Mouse (Mus musculus) olfactory bulb, adult 2 months (tissue): ENCODE data around the gene Ctcf. TPM values are rescaled to one million over a fixed set of nuclear protein-coding genes. Genes with fewer than 3 reads are reported as not detected.
A peak's percentile ranks its signal among the peaks of the same experiment; 100 is the strongest.

Experiments used
- H3K27ac ChIP-seq: fragments of 200-500 bp; 2 replicates; pipeline ENCODE4 v1.5.1; 2012; ENCODE audit warnings: low read depth, low read length; ENCODE audit not compliant: insufficient read depth
- H3K4me1 ChIP-seq: fragments of 200-500 bp; 2 replicates; pipeline ENCODE4 v1.6.1; 2012; ENCODE audit warnings: low read length; ENCODE audit not compliant: control insufficient read depth, insufficient read depth
- H3K4me3 ChIP-seq: fragments of 200-500 bp; 2 replicates; pipeline ENCODE4 v1.5.1; 2012; ENCODE audit warnings: mild to moderate bottlenecking, low read depth, low read length, moderate library complexity; ENCODE audit not compliant: insufficient read depth
- CTCF ChIP-seq: fragments of 200-500 bp; IDR thresholded peaks from 2 replicates; pipeline ENCODE4 v1.5.1; 2012; ENCODE audit warnings: low read depth, mild to moderate bottlenecking, low read length, moderate library complexity; ENCODE audit not compliant: insufficient read depth
- POLR2A ChIP-seq: fragments of 200-500 bp; IDR thresholded peaks from 2 replicates; pipeline ENCODE4 v1.6.1; 2012; ENCODE audit warnings: mild to moderate bottlenecking, low read depth, low read length, moderate library complexity; ENCODE audit not compliant: insufficient read depth
- WGBS: fragments of 180-500 bp; shearing (Covaris S2); methylation state at CpG from one replicate; pipeline ENCODE4 v1.1.7; 2018; 5-methylcytosine and 5-hydroxymethylcytosine counted together
- polyA plus RNA-seq: library from polyadenylated mRNA; stranded (reverse); fragments of >200 nt; gene quantifications from 2 replicates; pipeline ENCODE4 v1.2.4, GENCODE M21; 2012; ENCODE audit warnings: low replicate concordance; ENCODE audit not compliant: missing spikeins, insufficient read depth, insufficient read length

Ctcf gene
- polyA plus RNA-seq, 1 experiment: not detected

DNA sequence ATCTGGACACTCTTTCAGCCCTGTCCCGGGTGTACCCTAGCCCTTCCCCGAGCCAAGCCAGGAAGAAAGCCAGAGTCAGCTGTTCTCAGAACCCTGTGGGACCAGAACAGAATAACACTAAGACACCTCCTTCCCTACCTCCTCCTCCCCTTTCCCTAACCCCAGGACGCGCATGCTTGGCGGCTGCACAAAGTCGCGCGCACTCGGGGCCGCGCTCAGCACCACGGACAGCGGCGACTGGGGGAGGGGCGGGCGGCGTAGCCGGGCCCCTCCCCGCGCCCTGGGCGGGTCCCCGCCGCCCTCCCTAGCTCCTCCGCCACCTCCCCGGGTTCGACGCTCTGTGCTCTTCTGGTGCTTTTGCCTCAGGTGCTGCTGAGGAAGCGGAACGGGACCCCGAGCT, 57.3 kb downstream of the Ctcf start:
- 0 out of 2 replicates have a peak overlapping the region, but pooled peaks have one; percentile 22 for H3K27ac ChIP-seq
- H3K4me1 ChIP-seq: peaks cover 15% of the 10 kb centered on the region
- peak; percentile 48; the same call in 1 of the 2 replicates for TF ChIP-seq POLR2A
- no peak for TF ChIP-seq CTCF
- H3K4me3 ChIP-seq: peak overlapping the region; percentile 65
- 4% methylated on average over 30 of the region's 30 CpGs for WGBS

DNA sequence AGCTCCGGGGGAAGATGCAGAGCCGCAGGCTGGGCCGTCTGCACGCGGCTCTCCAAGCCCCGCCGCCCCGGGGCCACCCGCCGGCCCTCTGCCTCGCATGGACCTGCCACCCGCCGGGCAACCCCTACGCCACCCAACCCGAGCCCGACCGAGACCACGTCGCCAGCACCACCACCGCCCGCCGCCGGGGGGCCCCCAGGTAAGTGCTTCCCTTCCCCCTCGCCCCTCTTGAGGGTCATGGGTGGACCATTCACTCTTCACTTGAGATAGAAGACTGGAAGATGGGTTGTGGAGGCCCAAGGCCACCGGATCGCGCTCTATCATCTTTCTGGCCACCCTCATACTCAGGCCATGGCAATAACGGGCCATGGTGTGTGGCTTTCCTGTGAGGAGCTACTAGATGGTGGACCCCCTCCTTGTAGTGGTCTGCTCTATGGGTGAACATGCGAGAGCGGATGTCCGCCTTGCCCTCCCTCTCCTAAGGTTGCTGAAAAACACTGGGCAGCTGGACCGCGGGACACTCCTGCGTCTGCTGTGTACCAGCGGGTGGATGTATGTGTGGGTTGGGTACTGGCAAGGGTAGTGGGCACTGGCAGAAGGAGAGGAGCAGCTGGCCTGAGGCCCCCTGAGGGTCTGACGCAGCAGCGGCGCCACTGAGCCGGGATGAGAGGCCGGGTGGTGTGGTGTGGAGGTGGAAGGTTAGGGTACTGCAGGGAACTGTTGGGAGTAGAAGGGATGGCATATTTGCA, 57.9 kb downstream of the Ctcf start:
- Histone ChIP-seq H3K4me1 (peaks cover 15% of the 10 kb centered on the region), H3K4me3 (peak overlapping the region; percentile 65), H3K27ac (peak overlapping the region; percentile 22; the same call in 1 of the 2 replicates)
- WGBS: 5% methylated on average over 40 of the region's 40 CpGs
- TF ChIP-seq POLR2A: no peak
- peak; percentile 23; the same call in 1 of the 2 replicates for TF ChIP-seq CTCF

DNA sequence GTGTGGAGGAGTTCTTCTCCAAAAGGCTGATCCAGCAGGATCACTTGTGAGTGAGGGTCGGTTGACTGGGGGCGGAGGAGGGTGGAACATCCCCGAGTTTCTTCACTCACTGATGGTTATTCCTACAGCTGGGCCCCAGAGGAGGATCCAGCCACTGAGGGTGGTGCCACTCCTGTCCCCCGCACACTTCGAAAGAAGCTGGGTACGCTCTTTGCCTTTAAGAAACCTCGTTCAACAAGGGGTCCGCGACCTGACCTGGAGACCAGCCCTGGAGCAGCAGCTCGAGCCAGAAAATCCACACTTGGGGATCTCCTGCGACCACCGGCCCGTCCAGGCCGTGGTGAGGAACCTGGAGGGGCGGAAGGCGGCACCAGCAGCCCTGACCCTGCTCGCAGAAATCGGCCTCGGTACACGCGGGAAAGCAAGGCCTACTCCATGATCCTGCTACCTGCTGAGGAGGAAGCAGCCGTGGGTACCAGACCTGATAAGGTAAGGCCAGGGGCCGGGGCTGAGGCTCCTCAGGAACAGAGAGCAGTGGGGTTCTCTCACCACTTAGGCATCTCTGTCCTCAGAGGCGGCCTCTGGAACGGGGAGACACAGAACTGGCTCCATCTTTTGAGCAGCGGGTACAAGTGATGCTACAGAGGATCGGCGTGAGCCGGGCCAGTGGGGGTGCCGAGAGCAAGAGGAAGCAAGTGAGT, 58.9 kb downstream of the Ctcf start:
- 76% methylated on average over 30 of the region's 30 CpGs for WGBS
- TF ChIP-seq POLR2A (no peak), CTCF (no peak)
- Histone ChIP-seq H3K4me1 (peaks cover 23% of the 10 kb centered on the region), H3K27ac (no peak overlapping the region), H3K4me3 (peak overlapping the region; percentile 65)

DNA sequence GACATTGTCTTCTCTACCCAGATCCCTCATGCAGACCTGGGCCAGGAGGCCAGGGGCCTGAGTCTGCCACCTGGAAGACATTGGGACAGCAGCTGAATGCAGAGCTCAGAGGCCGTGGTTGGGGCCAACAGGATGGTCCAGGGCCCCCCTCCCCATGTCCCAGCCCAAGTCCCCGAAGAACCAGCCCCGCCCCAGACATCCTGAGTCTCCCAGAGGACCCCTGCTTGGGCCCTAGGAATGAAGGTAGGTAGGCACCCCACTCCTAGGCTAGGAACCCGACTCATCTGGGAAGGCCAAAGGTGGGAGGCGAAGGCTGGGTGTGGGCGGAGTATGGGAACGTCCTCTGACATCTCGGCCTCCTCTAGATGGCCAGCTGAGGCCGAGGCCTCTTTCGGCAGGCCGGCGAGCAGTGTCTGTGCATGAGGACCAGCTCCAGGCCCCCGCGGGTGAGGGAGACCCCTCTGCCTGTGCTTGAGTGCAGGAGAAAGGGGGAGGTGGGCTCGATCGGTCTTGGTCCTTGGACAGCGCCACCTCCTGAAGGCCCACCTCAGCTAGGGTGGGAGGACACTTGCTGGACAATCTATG, 60.9 kb downstream of the Ctcf start:
- Histone ChIP-seq H3K4me1 (peaks cover 30% of the 10 kb centered on the region), H3K27ac (no peak overlapping the region), H3K4me3 (no peak overlapping the region)
- no peak for TF ChIP-seq POLR2A
- TF ChIP-seq CTCF: no peak
- 92% methylated on average over 17 of the region's 17 CpGs for WGBS

DNA sequence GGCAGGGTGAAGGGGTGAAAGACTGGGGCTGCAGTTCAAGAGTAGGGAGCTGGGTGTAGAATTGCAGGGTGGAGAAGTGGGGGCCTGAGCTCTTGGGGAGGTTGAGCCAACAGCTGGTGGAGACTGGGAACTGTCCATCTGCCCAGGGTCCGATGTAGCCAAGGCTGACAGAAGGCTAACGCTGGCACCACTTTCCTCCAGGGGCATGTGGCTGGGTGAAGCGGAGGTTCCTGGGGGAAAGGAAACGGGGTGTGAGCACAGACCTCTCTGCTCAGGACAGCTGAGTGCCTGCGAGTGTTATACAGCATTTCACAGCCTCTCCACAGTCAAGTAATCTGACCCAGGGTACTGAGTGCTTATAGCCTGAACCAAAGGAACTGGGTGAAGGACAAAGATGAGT, 62.4 kb downstream of the Ctcf start:
- H3K4me1 ChIP-seq: peaks cover 39% of the 10 kb centered on the region
- TF ChIP-seq POLR2A (no peak), CTCF (no peak)
- 88% methylated on average over 5 of the region's 5 CpGs for WGBS

DNA sequence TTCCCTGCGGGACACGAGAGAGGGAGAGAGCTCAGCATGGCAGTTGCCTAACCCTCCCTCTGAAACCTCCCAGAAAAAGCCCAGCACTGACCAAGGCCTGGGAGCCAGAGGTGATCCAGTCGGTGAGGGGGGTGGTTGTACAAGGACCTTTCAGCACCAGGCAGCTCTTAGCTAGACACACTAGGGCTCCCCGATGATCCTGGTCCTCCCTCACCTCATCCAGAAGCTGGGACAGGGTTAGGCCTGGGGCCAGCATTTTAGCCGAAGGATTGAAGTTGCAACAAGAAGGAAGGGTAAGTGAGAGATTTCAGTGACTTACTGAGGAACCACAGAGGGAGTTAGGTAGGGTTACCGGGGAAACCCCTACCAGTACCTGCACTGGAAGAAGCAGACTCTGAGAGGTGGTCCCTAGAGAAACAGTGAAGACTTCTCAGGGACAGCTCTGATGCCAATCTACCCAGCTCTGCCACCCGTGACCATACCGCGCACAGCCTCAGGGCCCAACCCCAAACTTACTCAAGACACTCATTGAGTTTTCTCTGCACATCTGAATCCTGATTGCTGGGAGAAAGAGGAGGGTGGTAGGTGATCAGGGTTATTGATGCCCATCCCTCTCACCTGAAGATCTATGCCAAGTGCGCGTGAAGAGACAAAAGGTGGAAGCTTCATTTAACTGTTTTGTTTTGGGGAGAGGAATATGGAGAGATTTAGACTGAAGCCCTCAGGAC, 63.3 kb downstream of the Ctcf start:
- H3K27ac ChIP-seq: no peak overlapping the region

More for the DNA sequence above, 62.4 kb downstream of the Ctcf start:
- H3K4me3 ChIP-seq: no peak overlapping the region
- H3K27ac ChIP-seq: no peak overlapping the region

DNA sequence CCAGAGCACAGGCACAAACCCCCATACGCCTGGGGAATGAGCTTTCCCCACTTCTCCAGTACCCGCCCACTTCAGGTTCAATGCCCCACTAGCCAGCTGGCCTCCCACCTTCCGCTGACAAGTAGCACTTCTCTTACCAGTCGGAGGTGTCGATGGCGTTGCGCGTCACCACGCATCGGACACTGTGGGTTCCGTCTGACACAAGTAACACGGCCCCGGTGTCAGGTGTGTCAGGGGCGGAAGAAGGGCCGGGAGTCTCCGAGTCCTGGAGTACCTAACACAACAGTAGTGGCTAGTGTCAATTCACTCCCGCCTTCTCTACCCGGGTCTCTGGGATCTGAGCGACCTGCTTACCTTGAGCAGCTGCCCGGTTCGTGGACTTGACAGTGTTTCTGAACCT, 64.2 kb downstream of the Ctcf start:
- TF ChIP-seq CTCF (no peak), POLR2A (no peak)
- Histone ChIP-seq H3K27ac (peak overlapping the region; percentile 99), H3K4me1 (peaks cover 25% of the 10 kb centered on the region), H3K4me3 (peak overlapping the region; percentile 92)
- under 1% methylated on average over 21 of the region's 21 CpGs for WGBS

More for the DNA sequence above, 63.3 kb downstream of the Ctcf start:
- Histone ChIP-seq H3K4me1 (peaks cover 34% of the 10 kb centered on the region), H3K4me3 (no peak overlapping the region; the same call in 1 of the 2 replicates)
- WGBS: 80% methylated on average over 11 of the region's 11 CpGs
- TF ChIP-seq CTCF: no peak
- TF ChIP-seq POLR2A: no peak

DNA sequence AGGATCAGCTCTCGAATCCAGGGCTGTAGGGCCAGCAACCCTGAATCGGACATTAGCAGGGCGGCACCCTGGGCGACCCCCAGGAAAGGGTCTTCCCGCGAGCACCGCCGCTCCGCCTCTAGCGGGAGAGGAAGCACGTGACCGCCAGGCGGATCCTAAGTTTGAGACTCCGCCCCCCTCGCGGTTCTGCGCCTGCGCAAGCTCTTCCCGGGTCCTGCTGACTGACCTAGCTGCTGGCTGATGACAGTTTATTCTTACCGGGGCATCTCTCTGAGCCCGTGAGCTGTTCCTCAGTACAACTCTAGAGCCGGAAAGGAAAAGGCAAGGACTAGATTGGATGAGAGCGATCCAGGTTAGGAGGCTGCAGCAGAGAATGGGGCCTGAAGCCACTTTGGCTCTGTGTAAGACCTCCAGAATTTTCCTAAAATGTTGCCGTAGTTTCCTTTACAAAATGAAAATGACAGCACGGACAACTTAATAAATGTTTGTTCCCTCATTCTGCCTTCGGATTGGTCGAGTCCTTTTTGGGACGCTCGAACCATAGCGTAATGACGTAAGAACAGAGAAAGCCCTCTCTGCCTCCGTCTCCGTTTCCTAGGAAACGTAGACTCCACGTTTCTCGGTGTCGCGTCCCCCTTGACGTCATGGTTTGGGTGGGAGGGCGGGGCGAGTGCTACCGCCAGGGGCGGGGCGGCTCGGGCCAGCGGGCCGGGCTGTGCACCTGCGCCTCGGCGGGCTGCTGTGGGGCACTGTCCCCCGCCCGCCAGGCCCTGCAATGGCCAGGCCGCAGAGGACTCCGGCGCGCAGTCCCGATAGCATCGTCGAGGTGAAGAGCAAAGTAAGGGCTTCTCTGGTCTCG, 64.8 kb downstream of the Ctcf start, which contains the start of the genes Acd and Pard6a:
Gene Acd, minus strand, starts transcription at position 137 of the 859 bp plus-strand sequence.
Gene Pard6a, plus strand, starts transcription at position 183 of the 859 bp plus-strand sequence.
- H3K4me1 ChIP-seq: peaks cover 24% of the 10 kb centered on the region
- peak within 1 kb of the TSS; percentile 99 for H3K27ac ChIP-seq
- peak within 1 kb of the TSS; percentile 92 for H3K4me3 ChIP-seq
- TF ChIP-seq CTCF (no peak), POLR2A (peak; percentile 86)
- under 1% methylated on average over 60 of the region's 60 CpGs for WGBS
